Mouse (Mus musculus) ES-E14 (cell line): ENCODE results near the gene Cdiptos.

Experiments used
- CHD2 ChIP-seq: IDR thresholded peaks from 2 replicates; pipeline ENCODE4 v1.6.1; 2014; ENCODE audit warnings: mild to moderate bottlenecking, low read depth, low read length, inconsistent platforms
- MAFK ChIP-seq: IDR thresholded peaks from 2 replicates; pipeline ENCODE4 v1.6.1; 2014; ENCODE audit warnings: mild to moderate bottlenecking, low read depth, low read length, inconsistent platforms; ENCODE audit not compliant: insufficient read depth

DNA sequence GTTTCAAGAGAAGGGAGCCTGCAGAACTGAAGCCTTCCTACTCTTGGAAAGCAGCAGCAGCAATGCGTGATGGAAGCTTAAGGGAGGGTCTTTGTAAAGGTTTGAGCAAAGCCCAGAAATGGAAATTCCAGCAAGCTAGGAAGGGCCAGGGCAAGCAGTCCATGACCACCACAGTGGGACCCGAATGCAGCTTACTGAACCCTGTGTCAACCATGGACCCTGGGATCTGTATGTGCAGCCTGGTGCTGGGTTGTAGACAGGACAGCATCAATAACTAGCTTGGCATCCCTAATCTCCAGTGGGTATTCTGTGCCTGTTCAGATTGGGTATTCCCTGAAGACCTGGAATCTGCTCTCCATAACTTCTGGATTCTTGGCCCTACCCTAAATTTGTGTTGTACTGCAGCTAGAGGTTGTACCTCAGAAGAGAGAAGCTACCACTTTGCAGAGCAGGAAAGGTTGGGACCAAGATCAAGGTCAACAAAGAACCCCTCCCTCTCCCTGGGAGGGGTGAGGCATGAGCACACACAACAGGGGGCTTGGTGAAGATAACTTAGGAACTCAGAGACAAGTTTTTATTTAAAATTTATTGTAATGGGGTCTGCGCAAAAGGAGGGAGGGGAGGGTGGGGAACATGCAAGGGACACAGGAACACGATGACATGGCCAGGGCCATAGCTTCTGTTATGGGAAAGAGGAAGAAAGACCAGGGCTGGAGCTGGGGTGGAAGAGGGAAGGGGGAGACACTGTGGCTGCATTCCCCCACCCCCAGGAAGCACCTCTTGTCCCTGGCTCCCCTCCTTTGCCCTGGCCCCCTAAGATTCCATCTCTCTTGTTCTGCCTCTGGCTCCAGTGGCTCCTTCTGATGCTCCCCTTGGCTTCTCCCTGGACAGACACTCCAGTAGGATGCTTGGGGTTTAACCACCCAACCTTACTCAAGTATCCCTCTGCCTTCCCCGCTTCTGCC lies 45.9 kb upstream of the Cdiptos start:
- TF ChIP-seq MAFK (no peak), CHD2 (0 out of 2 replicates have a peak, but pooled peaks have one; percentile 22)
